Mouse (Mus musculus) macrophage (primary cell): ENCODE measurements around the gene Sema4g. TPM values are rescaled to one million over a fixed set of nuclear protein-coding genes. Genes with fewer than 3 reads are reported as not detected.

Source experiments
- H3K27ac ChIP-seq: fragments of 350-480 bp; formaldehyde crosslinking; 2 replicates; pipeline ENCODE4 v1.9.0; 2021
- H3K36me3 ChIP-seq: fragments of 350-480 bp; formaldehyde crosslinking; 2 replicates; pipeline ENCODE4 v1.9.0; 2021; ENCODE audit errors: inconsistent target
- H3K4me3 ChIP-seq: fragments of 350-480 bp; formaldehyde crosslinking; 2 replicates; pipeline ENCODE4 v1.9.0; 2021; ENCODE audit errors: inconsistent target
- H3K79me2 ChIP-seq: fragments of 350-480 bp; formaldehyde crosslinking; 2 replicates; pipeline ENCODE4 v1.9.0; 2021; ENCODE audit errors: inconsistent target
- WGBS: methylation state at CpG from one replicate; pipeline ENCODE4 v1.1.7; 2026; ENCODE audit warnings: inconsistent platforms; ENCODE audit not compliant: missing documents; 5-methylcytosine and 5-hydroxymethylcytosine counted together
- polyA plus RNA-seq: library from polyadenylated mRNA; stranded (reverse); fragments of 250-400 nt; gene quantifications from 3 replicates; pipeline ENCODE4 v1.2.4, GENCODE M21; 2018; ENCODE audit warnings: inconsistent platforms

The Sema4g gene
- polyA plus RNA-seq, 1 experiment from 2014 or later, result 0.04 TPM

GRCm38 (mm10) chr19:45012219-45012618 is 23.3 kb downstream of the Sema4g start:
- 96% methylated on average over 8 of the region's 8 CpGs for WGBS
- no peak overlapping the region for H3K27ac ChIP-seq
- H3K79me2 ChIP-seq, result peaks cover 3% of the 10 kb centered on the region; the same call in 1 of the 2 replicates
- no peak overlapping the region for H3K4me3 ChIP-seq
- H3K36me3 ChIP-seq, result peaks cover 19% of the 10 kb centered on the region

GRCm38 (mm10) chr19:45012636-45013035 is 23.7 kb downstream of the Sema4g start:
- Histone ChIP-seq H3K36me3 (peaks cover 19% of the 10 kb centered on the region), H3K27ac (no peak overlapping the region), H3K79me2 (no peaks in the 10 kb centered on the region; the same call in 1 of the 2 replicates), H3K4me3 (no peak overlapping the region)
- 62% methylated on average over 6 of the region's 6 CpGs for WGBS

- Histone ChIP-seq H3K79me2 (no peaks in the 10 kb centered on the region), H3K27ac (no peak overlapping the region), H3K36me3 (peaks cover 19% of the 10 kb centered on the region), H3K4me3 (no peak overlapping the region)
- 62% methylated on average over 5 of the region's 6 CpGs for WGBS
These were observed 24.8 kb downstream of the Sema4g start for GRCm38 (mm10) chr19:45013581-45014225.

DNA sequence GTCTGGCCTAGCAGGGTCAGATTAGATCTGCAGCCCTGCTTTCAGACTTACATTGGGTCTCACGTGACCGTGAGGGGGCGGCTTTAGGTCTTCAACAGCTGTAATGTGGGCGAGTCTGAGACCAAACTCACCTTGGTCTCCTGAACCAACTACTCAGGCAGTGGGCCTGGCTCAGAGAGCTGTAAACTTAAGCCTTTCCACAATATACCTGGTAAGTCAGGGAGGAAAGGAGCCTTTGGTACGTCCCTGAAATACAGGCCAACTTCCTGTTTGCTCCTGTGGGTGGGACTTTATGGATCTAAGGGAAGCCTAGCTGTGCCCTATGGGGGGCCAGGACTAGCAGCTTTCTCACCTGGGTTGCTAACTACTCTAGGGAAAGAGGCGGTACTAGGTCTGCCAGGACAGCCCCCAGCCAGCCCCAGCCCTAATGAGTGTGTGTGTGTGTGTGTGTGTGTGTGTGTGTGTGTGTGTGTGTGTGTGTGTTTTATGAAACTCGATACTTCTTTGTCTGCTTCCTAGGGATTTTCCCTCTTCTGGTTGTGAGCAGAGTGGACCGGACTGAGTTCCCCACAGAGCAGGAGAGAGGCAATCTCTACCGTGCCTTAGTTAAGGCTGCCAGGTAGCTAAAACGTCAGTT is 25.6 kb downstream of the Sema4g start, which contains the start of gene Lzts2:
Gene Lzts2 (plus strand): TSS at position 80 of the 637 bp plus-strand sequence.
- H3K27ac ChIP-seq, result no peak within 1 kb of the TSS
- H3K4me3 ChIP-seq, result peak within 1 kb of the TSS; percentile 19; the same call in 1 of the 2 replicates
- H3K79me2 ChIP-seq, result no peaks in the 10 kb centered on the region
- peaks cover 19% of the 10 kb centered on the region for H3K36me3 ChIP-seq
- WGBS, result 25% methylated on average over 10 of the region's 10 CpGs

GRCm38 (mm10) chr19:45014981-45015402 is 26.1 kb downstream of the Sema4g start:
- H3K27ac ChIP-seq, result no peak overlapping the region
- peaks cover 19% of the 10 kb centered on the region for H3K36me3 ChIP-seq
- 5% methylated on average over 25 of the region's 25 CpGs for WGBS
- H3K4me3 ChIP-seq, result peak overlapping the region; percentile 19; the same call in 1 of the 2 replicates
- no peaks in the 10 kb centered on the region for H3K79me2 ChIP-seq

DNA sequence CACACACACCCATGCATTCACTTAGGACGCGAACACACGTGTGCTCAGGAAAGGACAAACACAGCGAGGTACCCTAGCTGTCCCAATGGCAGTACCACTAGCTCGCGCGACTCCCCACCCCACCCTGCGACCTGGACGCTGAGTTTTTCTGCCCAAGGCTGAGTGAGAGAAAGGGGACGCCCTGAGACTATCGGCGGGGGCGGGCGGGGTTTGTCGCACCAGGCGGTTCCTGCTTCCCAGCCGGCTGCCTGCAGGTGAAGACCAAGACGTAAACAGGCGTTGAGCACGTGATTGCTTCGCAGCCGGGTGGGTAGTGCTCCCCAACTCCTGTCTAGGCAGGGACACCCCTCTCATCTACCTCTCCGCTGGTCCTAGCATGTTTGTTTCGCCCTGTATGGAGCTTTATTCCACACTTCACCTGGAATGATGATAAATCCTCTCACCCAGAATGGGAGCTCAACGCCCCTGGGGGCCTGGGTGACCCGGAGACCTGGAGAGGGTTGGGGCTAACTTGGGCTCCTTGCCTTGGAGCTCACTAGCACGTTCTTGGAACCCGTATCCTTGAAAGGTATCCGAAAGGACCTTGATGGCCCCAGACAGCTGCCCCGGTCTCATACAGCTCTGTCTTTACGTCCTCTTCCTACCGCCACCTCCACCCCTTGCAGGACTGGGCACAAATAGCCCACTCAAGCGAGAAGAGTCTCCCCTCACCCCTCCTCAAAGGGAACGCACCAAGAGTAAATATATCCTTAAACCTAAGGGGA is 26.8 kb downstream of the Sema4g start:
- Histone ChIP-seq H3K36me3 (peaks cover 12% of the 10 kb centered on the region), H3K4me3 (peak overlapping the region; percentile 19), H3K27ac (no peak overlapping the region), H3K79me2 (no peaks in the 10 kb centered on the region)
- 9% methylated on average over 31 of the region's 34 CpGs for whole genome bisulfite sequencing

DNA sequence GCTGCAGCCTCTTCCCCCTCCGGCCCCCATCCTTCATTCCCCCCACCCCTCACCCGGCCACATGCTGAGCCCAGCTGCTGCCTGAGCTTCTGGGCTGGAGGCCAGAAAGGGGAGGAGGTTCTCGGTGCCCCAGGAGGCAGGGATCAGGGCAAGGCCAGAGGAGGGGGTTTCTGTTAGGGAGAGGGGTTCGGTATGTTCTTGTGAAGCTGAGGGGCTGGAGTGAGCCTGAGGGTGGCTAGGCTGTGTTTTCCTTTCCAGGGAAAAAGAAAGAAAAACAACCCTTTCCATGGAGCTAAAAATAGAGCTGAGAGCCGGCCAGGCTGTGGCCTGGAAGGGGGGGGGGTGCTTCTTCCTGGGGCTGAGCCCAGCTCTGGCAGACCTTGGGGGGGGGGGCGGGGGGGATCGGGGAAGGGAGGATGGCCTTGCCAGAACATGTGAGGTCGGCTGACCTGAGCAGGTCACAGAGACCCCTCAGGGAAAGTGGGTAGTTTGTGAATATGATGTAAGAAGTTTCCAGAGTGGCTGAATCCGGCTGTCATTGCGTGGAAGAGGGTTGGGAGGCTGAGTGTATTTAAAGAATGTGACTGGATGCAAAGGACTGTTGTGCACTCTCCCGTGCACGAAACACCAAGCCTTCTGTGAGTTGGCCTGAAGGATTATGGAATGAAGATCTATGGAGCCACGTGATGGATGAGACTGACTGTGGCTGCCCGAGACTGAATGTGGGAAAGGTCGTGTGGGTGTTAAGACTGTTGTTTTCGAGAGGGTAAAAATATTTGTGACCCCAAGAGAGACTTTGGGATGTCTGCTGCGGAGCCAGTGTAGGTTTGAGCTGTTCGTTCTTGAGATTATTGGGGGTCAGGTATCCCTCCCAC is 27.7 kb downstream of the Sema4g start:
- Histone ChIP-seq H3K4me3 (peak overlapping the region; percentile 19; the same call in 1 of the 2 replicates), H3K27ac (no peak overlapping the region), H3K36me3 (peaks cover 3% of the 10 kb centered on the region; the same call in 1 of the 2 replicates), H3K79me2 (no peaks in the 10 kb centered on the region)
- WGBS, result 2% methylated on average over 14 of the region's 18 CpGs

DNA sequence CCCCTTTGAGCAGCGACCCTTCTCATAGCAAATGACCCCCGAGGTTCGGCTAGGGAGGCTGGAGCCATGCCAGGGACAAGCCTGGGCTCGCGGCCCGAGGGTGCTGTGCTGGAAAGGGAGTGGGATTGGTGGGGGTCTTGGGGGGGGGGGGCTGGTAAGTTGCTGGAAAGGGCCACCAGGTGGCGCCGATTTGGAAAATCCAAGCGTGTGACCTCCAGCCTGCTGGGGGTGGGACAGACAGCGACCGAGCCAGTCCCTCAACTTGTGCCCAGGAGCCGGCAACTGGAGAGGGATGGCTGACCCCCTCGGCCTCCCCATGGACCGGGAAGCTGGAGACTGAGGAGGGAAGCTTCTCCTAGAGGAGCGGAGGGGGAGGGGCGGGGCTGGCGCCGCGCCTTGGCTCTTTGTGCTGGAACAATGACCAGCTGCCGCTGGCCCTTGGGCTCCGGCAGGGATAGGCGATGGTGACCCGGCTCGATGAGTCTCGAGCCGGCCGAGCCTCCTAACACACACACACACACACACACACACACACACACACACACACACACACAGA is 28.4 kb downstream of the Sema4g start:
- H3K79me2 ChIP-seq, result no peaks in the 10 kb centered on the region
- under 1% methylated on average over 24 of the region's 27 CpGs for WGBS
- H3K27ac ChIP-seq, result no peak overlapping the region
- H3K4me3 ChIP-seq, result peak overlapping the region; percentile 19; the same call in 1 of the 2 replicates
- no peaks in the 10 kb centered on the region for H3K36me3 ChIP-seq

- Histone ChIP-seq H3K27ac (no peak overlapping the region), H3K79me2 (no peaks in the 10 kb centered on the region)
- 0% methylated on average over 43 of the region's 48 CpGs for WGBS
These were observed 29.0 kb downstream of the Sema4g start for GRCm38 (mm10) chr19:45017909-45018308.

GRCm38 (mm10) chr19:45018351-45018831 is 29.5 kb downstream of the Sema4g start:
- Histone ChIP-seq H3K36me3 (no peaks in the 10 kb centered on the region), H3K4me3 (peak overlapping the region; percentile 10; the same call in 1 of the 2 replicates), H3K79me2 (no peaks in the 10 kb centered on the region), H3K27ac (no peak overlapping the region)
- 31% methylated on average over 13 of the region's 13 CpGs for WGBS

More at GRCm38 (mm10) chr19:45017909-45018308, 29.0 kb downstream of the Sema4g start:
- Histone ChIP-seq H3K4me3 (peak overlapping the region; percentile 10; the same call in 1 of the 2 replicates), H3K36me3 (no peaks in the 10 kb centered on the region)

GRCm38 (mm10) chr19:45020348-45020747 is 31.4 kb downstream of the Sema4g start:
- Histone ChIP-seq H3K36me3 (no peaks in the 10 kb centered on the region), H3K27ac (no peak overlapping the region), H3K4me3 (no peak overlapping the region), H3K79me2 (no peaks in the 10 kb centered on the region)
- 79% methylated on average over 6 of the region's 6 CpGs for WGBS

- Histone ChIP-seq H3K79me2 (no peaks in the 10 kb centered on the region), H3K27ac (no peak overlapping the region), H3K36me3 (no peaks in the 10 kb centered on the region), H3K4me3 (no peak overlapping the region)
- WGBS, result 96% methylated on average over 15 of the region's 15 CpGs
These were observed 32.5 kb downstream of the Sema4g start for GRCm38 (mm10) chr19:45021362-45021761.

DNA sequence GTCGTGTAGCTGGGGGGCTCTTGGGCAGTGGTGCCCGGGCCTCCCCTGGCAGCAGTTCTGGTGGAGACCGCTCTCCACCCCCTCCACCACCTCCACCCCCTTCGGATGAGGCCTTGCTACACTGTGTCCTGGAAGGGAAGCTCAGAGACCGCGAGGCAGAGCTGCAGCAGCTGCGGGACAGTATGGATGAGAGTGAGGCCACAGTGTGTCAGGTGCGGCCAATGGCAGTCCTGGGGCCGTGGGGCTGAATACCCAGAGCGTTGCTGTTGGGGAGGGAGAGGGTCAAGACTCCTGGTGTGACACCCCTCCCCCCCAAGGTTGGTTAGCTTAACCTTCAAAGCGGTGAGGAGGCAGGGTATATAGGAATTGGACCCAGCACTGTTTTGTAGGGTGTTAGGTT is 35.1 kb downstream of the Sema4g start:
- 93% methylated on average over 9 of the region's 11 CpGs for WGBS
- Histone ChIP-seq H3K36me3 (no peaks in the 10 kb centered on the region), H3K4me3 (no peak overlapping the region), H3K27ac (no peak overlapping the region), H3K79me2 (no peaks in the 10 kb centered on the region)
